ENCODE assay signal across 8 mouse cellular contexts in the genomic region with DNA sequence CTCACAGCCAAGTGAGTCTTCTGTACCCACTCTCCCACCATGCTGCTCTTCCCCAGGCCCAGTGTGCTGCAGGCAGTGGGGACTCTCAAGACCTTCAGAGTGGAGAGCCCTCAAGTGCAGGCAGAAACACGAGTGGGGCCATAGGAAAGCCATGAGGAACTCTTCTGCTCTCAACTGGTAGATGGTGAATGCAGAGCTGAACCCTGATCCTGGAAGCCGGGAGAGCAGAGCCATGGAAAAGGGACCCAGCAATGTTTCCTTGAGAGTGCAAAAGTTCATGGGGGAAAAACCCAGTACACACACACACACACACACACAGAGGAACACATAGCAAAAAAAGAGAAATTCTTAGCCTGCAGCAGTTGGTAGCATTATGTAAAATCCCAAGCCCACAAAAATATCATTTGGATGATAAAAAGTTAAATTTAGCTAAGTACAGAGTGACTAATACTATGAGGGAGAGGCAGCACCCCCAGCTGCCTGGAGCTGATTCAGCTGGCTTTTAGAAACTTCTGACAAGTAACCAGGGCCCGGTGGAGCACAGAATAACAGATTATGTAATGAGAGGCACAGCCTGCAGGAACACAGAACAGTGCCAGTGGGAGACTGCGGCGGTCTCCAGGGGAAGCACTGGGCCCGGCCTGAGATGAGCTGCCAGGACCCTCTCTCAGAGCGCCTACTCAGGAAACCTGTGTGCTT. TPM values are rescaled to one million over a fixed set of nuclear protein-coding genes. Genes with fewer than 3 reads are reported as not detected.
DNase-seq lines count a peak whose midpoint lies in the region; ATAC-seq and TF ChIP-seq lines count a peak whose summit lies in the region.

No protein-coding gene starts in this region.

- H3K4me1 ChIP-seq in CH12.LX (ENCODE audit: control insufficient read depth in 1 of 2, insufficient read depth in 2 of 2) = peaks cover 22 to 51% of the 10 kb centered on the region in 2 experiments

- no peak for TF ChIP-seq CTCF in CH12.LX (conservative IDR thresholded peaks at IDR 0.05 in 1 of 2, IDR thresholded peaks at IDR 0.05 in 1 of 2; ENCODE audit: low read depth in 2 of 2, low read length in 2 of 2)

- H3K27ac ChIP-seq in CH12.LX (ENCODE audit: insufficient read depth, low read depth) = no peak overlapping the region

- H3K4me2 ChIP-seq in CH12.LX (ENCODE audit: insufficient read depth, low read depth, poor library complexity, severe bottlenecking) = no peak overlapping the region

- peaks cover 0 to 17% of the 10 kb centered on the region in 2 experiments for H3K36me3 ChIP-seq in CH12.LX (replicated peaks in 1 of 2; ENCODE audit: control insufficient read depth in 1 of 2, insufficient read depth in 1 of 2, low read length in 1 of 2)

- TF ChIP-seq EP300 in CH12.LX (IDR thresholded peaks at IDR 0.05; ENCODE audit: low read length) = no peak

- dilution Hi-C loops in CH12.LX (cut with MboI; ENCODE audit: extremely low pct_ligation_motif_present, extremely low pct_unique_long_range_greater_than_20kb, low sequenced_read_pairs) = no loop called here

- no peaks in the 10 kb centered on the region for H3K79me2 ChIP-seq in CH12.LX (replicated peaks; ENCODE audit: control insufficient read depth, extremely low read depth, insufficient read depth, poor library complexity, severe bottlenecking)

- intact Hi-C loops in heart, postnatal 36 days (cut with DNase I) = loop anchor here (2.0 kb wide), 1 partner anchor 28 kb away; a partner anchor contains a TSS

- in situ Hi-C loops in CH12.LX (cut with MboI; ENCODE audit: low pct_ligation_motif_present, low pct_unique_long_range_greater_than_20kb, low sequenced_read_pairs) = no loop called here

- DNase-seq in cerebellum, postnatal 4 days (ENCODE audit: low spot score in 2 of 2) = no peak
- peak; percentile 14 for DNase-seq in CH12.LX (ENCODE audit: extremely low read depth)
- peak; percentile 63 to 87 for DNase-seq in frontal cortex, postnatal 10 days (ENCODE audit: low spot score in 2 of 2)
- DNase-seq in heart, postnatal 36 days = peak; percentile 76 to 83
- DNase-seq in left cerebral cortex, adult 8-10 months (ENCODE audit: low spot score in 2 of 2) = peak; percentile 65 to 96
- peak; percentile 85 for DNase-seq in right cerebral cortex, postnatal 25 days
- no peak for DNase-seq in retina, embryonic 14.5 days (ENCODE audit: low spot score)

- H3K27me3 ChIP-seq in CH12.LX (replicated peaks) = no peaks in the 10 kb centered on the region

- H3K9me3 ChIP-seq in CH12.LX (replicated peaks; ENCODE audit: low read length) = no peaks in the 10 kb centered on the region

- H3K9ac ChIP-seq in CH12.LX (ENCODE audit: insufficient read depth, low read depth) = no peak overlapping the region

- TF ChIP-seq POLR2A in CH12.LX (IDR thresholded peaks at IDR 0.05; ENCODE audit: low read depth, low read length) = no peak

- no peak for TF ChIP-seq RAD21 in CH12.LX (IDR thresholded peaks at IDR 0.05; ENCODE audit: low read depth, low read length)

- no peak overlapping the region for H3K4me3 ChIP-seq in CH12.LX (replicated peaks in 1 of 3; ENCODE audit: low read depth in 2 of 3, low read length in 2 of 3, poor library complexity in 1 of 3)

- peak; percentile 45; the same call in 1 of the 2 replicates for ATAC-seq in cerebellum, adult (ENCODE audit: insufficient number of reproducible peaks, low FRiP score, low TSS enrichment)

TF ChIP-seq in CH12.LX, 34 proteins besides CTCF, POLR2A, EP300 and RAD21:
- TF ChIP-seq MAX (IDR thresholded peaks at IDR 0.05; ENCODE audit: low read length) (no peak), BHLHE40 (IDR thresholded peaks at IDR 0.05; ENCODE audit: low read depth, low read length) (no peak), USF1 (IDR thresholded peaks at IDR 0.05; ENCODE audit: low read depth, low read length) (no peak), JUN (IDR thresholded peaks at IDR 0.05; ENCODE audit: insufficient read depth, low read depth, low read length) (no peak), ZC3H11A (IDR thresholded peaks at IDR 0.05; ENCODE audit: low read depth, low read length) (no peak), ZMIZ1 (IDR thresholded peaks at IDR 0.05; ENCODE audit: low read depth, low read length) (no peak)
TF ChIP-seq in CH12.LX: peak in this region for 0.

RNA-seq across cellular contexts. Expression of a gene that starts 28.4 kb away (rescaled TPM):
- total RNA-seq in CH12.LX (2012; rRNA removed) (5.0 and 5.3 TPM in 2 replicates), CH12.LX (2014; rRNA removed) (1.0 and 1.7 TPM in 2 replicates)
- polyA plus RNA-seq in CH12.LX (2012; ENCODE audit: insufficient read length, low read depth) = 8.0 and 11.9 TPM in 2 replicates
- total RNA-seq in heart, postnatal 36 days (2021) = 10 to 100 TPM; 43.9 to 45.5 TPM
- 100 to 1,000 TPM; 235 to 257 (median 249) TPM for total RNA-seq in left cerebral cortex, adult 8-10 months (2022)

Comparison
In these comparisons a context has a peak if more than half of its experiments do, and no peak if none do; other contexts are left out.
1. DNase-seq: peak in CH12.LX (single experiment), frontal cortex, postnatal 10 days (2 of 2), heart, postnatal 36 days (2 of 2), left cerebral cortex, adult 8-10 months (2 of 2) and right cerebral cortex, postnatal 25 days (single experiment); none in cerebellum, postnatal 4 days (0 of 2) and retina, embryonic 14.5 days (single experiment).
2. RNA of a gene that starts 28.4 kb away (total RNA-seq): 235 to 257 TPM in left cerebral cortex, adult 8-10 months and 43.9 to 45.5 TPM in heart, postnatal 36 days; 1.0 to 5.3 TPM in CH12.LX; every median in the first group is over 4 times any median in the second.